Mouse (Mus musculus) stomach, postnatal 0 days (tissue): ENCODE measurements around the gene Ilvbl. TPM values are rescaled to one million over a fixed set of nuclear protein-coding genes. Genes with fewer than 3 reads are reported as not detected.

Experiments
- ATAC-seq: fragments of 200-750 bp; cut with Nextera tagmentation; 2 replicates; pipeline ENCODE4 v1.8.0; 2017; ENCODE audit not compliant: low FRiP score, low TSS enrichment
- DNase-seq: peaks from one replicate; pipeline ENCODE4 v3.0.0-alpha.2; 2016; ENCODE audit warnings: low spot score
- H3K27ac ChIP-seq: fragments of 300-500 bp; sonication (generic); replicated peaks from 2 replicates; pipeline ENCODE4 v1.5.1; 2014; ENCODE audit warnings: mild to moderate bottlenecking, control low read depth
- H3K27me3 ChIP-seq: fragments of 300-500 bp; sonication (generic); 2 replicates; pipeline ENCODE4 v1.6.1; 2014; ENCODE audit warnings: low read length; ENCODE audit not compliant: control insufficient read depth, insufficient read depth
- H3K36me3 ChIP-seq: fragments of 300-500 bp; sonication (generic); 2 replicates; pipeline ENCODE4 v1.6.1; 2014; ENCODE audit warnings: low read length, mixed read lengths; ENCODE audit not compliant: control insufficient read depth, insufficient read depth
- H3K4me1 ChIP-seq: fragments of 300-500 bp; sonication (generic); replicated peaks from 2 replicates; pipeline ENCODE4 v1.6.1; 2014; ENCODE audit warnings: antibody characterized with exemption; ENCODE audit not compliant: control insufficient read depth, insufficient read depth
- H3K4me2 ChIP-seq: fragments of 300-500 bp; sonication (generic); replicated peaks from 2 replicates; pipeline ENCODE4 v1.6.1; 2014; ENCODE audit warnings: low read depth, mild to moderate bottlenecking, control low read depth, moderate library complexity
- H3K4me3 ChIP-seq: fragments of 300-500 bp; sonication (generic); 2 replicates; pipeline ENCODE4 v1.5.1; 2014; ENCODE audit warnings: low read depth, low read length, control low read depth
- H3K9ac ChIP-seq: fragments of 300-500 bp; sonication (generic); 2 replicates; pipeline ENCODE4 v1.6.1; 2014; ENCODE audit warnings: mild to moderate bottlenecking, low read length, control low read depth, mixed read lengths
- H3K9me3 ChIP-seq: fragments of 300-500 bp; sonication (generic); 2 replicates; pipeline ENCODE4 v1.6.1; 2016; ENCODE audit warnings: low read length; ENCODE audit not compliant: control insufficient read depth
- CTCF ChIP-seq: IDR thresholded peaks from 2 replicates; pipeline ENCODE4 v1.5.1; 2016; ENCODE audit warnings: antibody characterized with exemption, low read depth, mild to moderate bottlenecking, moderate library complexity
- EP300 ChIP-seq: optimal IDR thresholded peaks from 2 replicates; pipeline ENCODE3; 2016; ENCODE audit warnings: antibody characterized with exemption
- WGBS: fragments of 180-500 bp; shearing (Covaris S2); extraction: QIAGEN DNeasy Blood & Tissue Kit; methylation state at CpG from one replicate; pipeline ENCODE4 v1.1.7; 2014; 5-methylcytosine and 5-hydroxymethylcytosine counted together
- polyA plus RNA-seq: library from polyadenylated mRNA; unstranded; fragments of >200 nt; fragmentation: Nextera tagmentation; extraction: Ambion mirVana; gene quantifications from 2 replicates; pipeline ENCODE4 v1.2.1, GENCODE M21; 2015

Ilvbl gene
- polyA plus RNA-seq, 1 experiment from 2014 or later: 62.3 TPM

DNA sequence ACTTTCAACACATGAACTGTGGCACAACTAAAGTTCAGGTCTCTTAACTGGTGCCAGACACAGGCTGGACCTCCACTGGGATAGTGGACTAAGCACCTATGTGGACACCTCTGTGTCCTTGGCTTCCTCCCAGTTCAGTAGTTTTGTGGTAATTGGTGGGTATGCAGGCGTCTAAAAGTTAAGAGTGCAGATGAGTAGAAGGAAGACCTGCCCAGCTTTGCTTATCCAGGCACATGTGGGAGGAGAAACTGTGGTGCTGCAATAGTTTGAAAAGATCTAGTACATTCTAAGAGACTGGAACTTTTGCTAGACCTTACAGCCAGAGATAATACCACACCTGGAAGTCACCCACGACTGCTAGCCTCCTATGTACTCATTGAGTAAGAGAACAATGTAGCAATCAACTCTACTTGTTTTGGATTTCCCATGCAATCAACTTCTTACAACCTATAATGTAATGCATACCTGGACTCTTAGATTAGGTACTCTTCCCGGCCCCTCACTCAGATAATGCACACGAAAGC is 18.8 kb downstream of the Ilvbl start:
- no peak for ATAC-seq
- H3K9ac ChIP-seq: no peak overlapping the region
- peaks cover 6% of the 10 kb centered on the region; the same call in 1 of the 2 replicates for H3K36me3 ChIP-seq
- WGBS: 85% methylated on average over 4 of the region's 4 CpGs
- H3K4me3 ChIP-seq: no peak overlapping the region
- no peak overlapping the region for H3K27ac ChIP-seq
- H3K4me1 ChIP-seq: no peaks in the 10 kb centered on the region
- H3K9me3 ChIP-seq: no peaks in the 10 kb centered on the region
- no peak overlapping the region for H3K4me2 ChIP-seq
- TF ChIP-seq CTCF (no peak), EP300 (no peak)
- H3K27me3 ChIP-seq: no peaks in the 10 kb centered on the region
- no peak for DNase-seq

DNA sequence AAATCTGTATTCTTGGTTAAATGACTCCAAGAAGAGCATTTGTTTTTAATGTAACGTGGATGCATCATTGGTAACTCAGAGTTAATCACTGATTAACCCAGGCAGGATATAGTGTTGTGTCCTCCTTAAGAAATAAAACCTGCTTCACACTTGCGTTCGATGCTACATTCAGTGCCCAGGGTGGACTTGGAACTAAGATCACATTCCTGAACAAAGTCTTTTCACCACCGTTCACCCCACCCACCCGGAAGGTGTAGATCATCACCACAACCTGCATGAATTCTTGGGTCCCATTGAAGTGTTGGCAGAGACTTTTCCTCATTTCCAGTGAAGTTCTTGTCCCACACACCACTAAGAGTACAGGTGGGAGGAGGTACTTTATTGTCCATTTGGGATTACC is 19.6 kb downstream of the Ilvbl start:
- 83% methylated on average over 5 of the region's 5 CpGs for WGBS

DNA sequence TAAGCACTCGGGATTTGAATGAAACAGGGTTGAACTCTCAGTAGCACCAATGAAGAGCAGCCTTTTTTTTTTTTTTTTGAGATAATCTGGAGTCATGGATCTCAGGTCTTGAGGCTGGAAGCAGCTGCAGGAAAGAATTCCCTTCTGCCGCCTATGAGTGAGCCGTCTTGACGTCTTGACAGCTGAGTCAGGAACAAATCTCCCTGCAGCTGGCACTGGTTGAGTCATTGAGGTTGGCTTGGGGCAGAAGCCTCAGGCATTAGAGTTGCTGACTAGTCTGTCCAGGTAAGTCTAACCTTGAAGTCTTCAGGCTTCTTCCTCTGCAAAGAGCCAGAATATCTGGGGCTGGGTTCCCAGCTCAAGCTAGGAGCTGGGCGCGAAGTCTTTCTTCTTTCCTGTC is 20.0 kb downstream of the Ilvbl start:
- H3K4me2 ChIP-seq: no peak overlapping the region

More for the DNA sequence above, 19.6 kb downstream of the Ilvbl start:
- DNase-seq (no peak), ATAC-seq (no peak)
- Histone ChIP-seq H3K27me3 (no peaks in the 10 kb centered on the region), H3K4me3 (no peak overlapping the region), H3K27ac (no peak overlapping the region), H3K9me3 (no peaks in the 10 kb centered on the region), H3K4me2 (no peak overlapping the region), H3K4me1 (no peaks in the 10 kb centered on the region), H3K36me3 (0 out of 2 replicates have a peak, but pooled peaks cover 3% of the 10 kb centered on the region), H3K9ac (no peak overlapping the region)
- TF ChIP-seq EP300 (no peak), CTCF (no peak)

GRCm38 (mm10) chr10:78594566-78594965 is 20.4 kb downstream of the Ilvbl start:
- Histone ChIP-seq H3K9me3 (no peaks in the 10 kb centered on the region), H3K9ac (no peak overlapping the region), H3K27ac (no peak overlapping the region), H3K4me1 (no peaks in the 10 kb centered on the region), H3K27me3 (no peaks in the 10 kb centered on the region), H3K36me3 (no peaks in the 10 kb centered on the region), H3K4me2 (no peak overlapping the region), H3K4me3 (no peak overlapping the region)
- no peak for TF ChIP-seq CTCF
- DNase-seq (no peak), ATAC-seq (no peak)

More for the DNA sequence above, 20.0 kb downstream of the Ilvbl start:
- Histone ChIP-seq H3K36me3 (0 out of 2 replicates have a peak, but pooled peaks cover 3% of the 10 kb centered on the region), H3K9me3 (no peaks in the 10 kb centered on the region), H3K9ac (no peak overlapping the region), H3K27me3 (no peaks in the 10 kb centered on the region), H3K4me1 (no peaks in the 10 kb centered on the region), H3K27ac (no peak overlapping the region), H3K4me3 (no peak overlapping the region)
- ATAC-seq (no peak), DNase-seq (no peak)
- no peak for TF ChIP-seq CTCF
- TF ChIP-seq EP300: no peak
- 58% methylated on average over 6 of the region's 6 CpGs for WGBS

GRCm38 (mm10) chr10:78599865-78600264 is 25.7 kb downstream of the Ilvbl start:
- no peaks in the 10 kb centered on the region for H3K4me1 ChIP-seq
- no peak for ATAC-seq
- no peaks in the 10 kb centered on the region for H3K9me3 ChIP-seq
- no peaks in the 10 kb centered on the region for H3K27me3 ChIP-seq
- WGBS: 85% methylated on average over 5 of the region's 5 CpGs
- no peak for DNase-seq
- H3K4me2 ChIP-seq: no peak overlapping the region
- TF ChIP-seq CTCF (no peak), EP300 (no peak)
- H3K36me3 ChIP-seq: no peaks in the 10 kb centered on the region
- no peak overlapping the region for H3K4me3 ChIP-seq
- no peak overlapping the region for H3K27ac ChIP-seq
- no peak overlapping the region for H3K9ac ChIP-seq

GRCm38 (mm10) chr10:78605080-78605479 is 30.9 kb downstream of the Ilvbl start:
- no peaks in the 10 kb centered on the region for H3K36me3 ChIP-seq
- no peak for ATAC-seq
- no peak overlapping the region for H3K9ac ChIP-seq
- TF ChIP-seq EP300: no peak
- TF ChIP-seq CTCF: peak; percentile 70
- WGBS: 34% methylated on average over 3 of the region's 3 CpGs
- DNase-seq: peak; percentile 48
- no peak overlapping the region for H3K4me3 ChIP-seq
- H3K27ac ChIP-seq: no peak overlapping the region
- no peak overlapping the region for H3K4me2 ChIP-seq
- no peaks in the 10 kb centered on the region for H3K9me3 ChIP-seq
- H3K27me3 ChIP-seq: no peaks in the 10 kb centered on the region
- H3K4me1 ChIP-seq: no peaks in the 10 kb centered on the region
